Mouse (Mus musculus) stomach, postnatal 0 days (tissue): ENCODE measurements at regions not wholly inside any gene's neighbourhood (a gene's known extent, or its start where the extent isn't known, plus 50 kb on each side); places are given as distances from the start of the nearest gene placed in this dataset.

ENCODE experiments used
- CTCF ChIP-seq: IDR thresholded peaks from 2 replicates; pipeline ENCODE4 v1.5.1; 2016; ENCODE audit warnings: antibody characterized with exemption, low read depth, mild to moderate bottlenecking, moderate library complexity
- EP300 ChIP-seq: optimal IDR thresholded peaks from 2 replicates; pipeline ENCODE3; 2016; ENCODE audit warnings: antibody characterized with exemption

- TF ChIP-seq EP300 (no peak), CTCF (no peak)
Observed at GRCm38 (mm10) chr10:22953283-22953682, 133.3 kb upstream of the Tcf21 start.
